Mouse (Mus musculus): ENCODE measurements around the gene 4930447C04Rik.

DNA sequence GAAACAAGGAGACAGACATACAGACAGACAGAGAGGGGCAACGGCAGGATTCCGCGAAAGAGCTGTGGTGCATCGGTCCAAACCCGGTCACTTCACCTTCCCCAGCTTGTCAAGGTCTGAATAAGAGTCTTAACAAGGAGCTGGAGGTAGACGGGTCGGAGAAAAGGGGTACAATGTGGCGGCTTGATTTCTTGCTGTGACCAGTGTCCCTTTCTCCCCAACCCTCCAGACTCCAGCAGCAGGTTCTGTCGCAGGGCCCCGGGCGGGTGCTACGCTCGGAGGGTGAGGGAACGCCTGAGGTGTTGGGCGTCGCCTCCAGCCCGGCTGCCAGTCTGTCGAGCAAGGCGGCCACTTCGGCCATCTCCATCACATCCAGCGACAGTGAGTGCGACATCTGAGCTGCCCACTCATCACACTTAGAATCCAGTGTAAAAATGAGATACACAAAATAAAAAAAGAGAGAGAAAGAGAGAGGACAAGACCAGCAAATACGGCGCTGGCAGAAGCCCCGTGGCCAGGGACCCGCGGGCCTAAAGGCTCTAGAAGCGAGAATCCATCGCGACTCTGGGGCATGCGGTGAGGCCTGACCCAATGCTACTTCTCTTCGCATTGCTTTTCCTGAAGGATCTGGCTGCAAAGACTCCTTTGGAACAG is 951 bp upstream of the 4930447C04Rik start:
- TF ChIP-seq CTCF (IDR thresholded peaks at IDR 0.05; ENCODE audit: low read depth, low read length) (no peak), POLR2A (IDR thresholded peaks at IDR 0.05; ENCODE audit: extremely low read depth, insufficient read depth, low read length) (no peak)

Data from liver, adult 2 months (tissue).